ENCODE assay signal across 9 mouse cellular contexts in the genomic region with DNA sequence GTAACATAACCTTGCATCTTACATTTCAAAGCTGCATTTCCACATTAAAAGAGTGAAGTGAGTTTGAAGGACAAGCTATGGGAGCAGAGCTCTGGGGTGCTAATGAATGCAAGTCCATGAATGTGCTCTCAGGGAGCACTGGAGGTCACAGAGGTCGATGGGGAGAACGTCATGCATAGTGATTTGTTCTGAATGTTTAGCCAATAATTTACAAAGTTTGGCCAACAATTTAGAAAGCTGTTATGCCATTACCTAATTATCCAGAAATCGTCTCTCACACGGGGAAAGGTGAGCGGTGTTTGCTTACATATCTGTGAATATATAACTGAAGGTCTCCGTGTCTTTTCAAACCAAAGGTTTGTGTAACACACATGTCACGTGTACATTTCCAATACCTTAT.
"Had no signal": no experiment of that assay in that cellular context is flagged by ENCODE, and none has a peak within 500 bp of the region (broad histone marks: within the 10 kb centered on the region; RNA-seq: fewer than 3 reads in every experiment).

No protein-coding gene starts in this region.

- H3K9me3 ChIP-seq: limb, embryonic 10.5 days; midbrain, embryonic 13.5 days had no signal

- DNase-seq: lung, adult 2 months; lung, postnatal 36 days; right cerebral cortex, postnatal 14 days; thymus, postnatal 36 days had no signal

- H3K36me3 ChIP-seq: limb, embryonic 10.5 days; midbrain, embryonic 13.5 days had no signal

- ATAC-seq: hindbrain, postnatal 0 days; lung, postnatal 0 days; midbrain, embryonic 13.5 days had no signal

- H3K27ac ChIP-seq: hindbrain, postnatal 0 days; limb, embryonic 10.5 days; liver, embryonic 14.5 days; midbrain, embryonic 13.5 days had no signal

- H3K9ac ChIP-seq: liver, embryonic 14.5 days; midbrain, embryonic 13.5 days had no signal

- H3K4me3 ChIP-seq: limb, embryonic 10.5 days; midbrain, embryonic 13.5 days had no signal

- H3K4me2 ChIP-seq: midbrain, embryonic 13.5 days had no signal

- H3K27me3 ChIP-seq: midbrain, embryonic 13.5 days had no signal
